Mouse (Mus musculus) liver, embryonic 14 days (tissue): ENCODE data around the gene Arl14ep. TPM values are rescaled to one million over a fixed set of nuclear protein-coding genes. Genes with fewer than 3 reads are reported as not detected.

ENCODE experiments used
- polyA plus RNA-seq: library from polyadenylated mRNA; depleted of rRNA; stranded (reverse); fragments of >200 nt; gene quantifications from 2 replicates; pipeline ENCODE4 v1.2.3, GENCODE M21; 2012; rRNA removed

Arl14ep gene
- 4.9 and 5.1 TPM in 2 replicates for polyA plus RNA-seq

DNA sequence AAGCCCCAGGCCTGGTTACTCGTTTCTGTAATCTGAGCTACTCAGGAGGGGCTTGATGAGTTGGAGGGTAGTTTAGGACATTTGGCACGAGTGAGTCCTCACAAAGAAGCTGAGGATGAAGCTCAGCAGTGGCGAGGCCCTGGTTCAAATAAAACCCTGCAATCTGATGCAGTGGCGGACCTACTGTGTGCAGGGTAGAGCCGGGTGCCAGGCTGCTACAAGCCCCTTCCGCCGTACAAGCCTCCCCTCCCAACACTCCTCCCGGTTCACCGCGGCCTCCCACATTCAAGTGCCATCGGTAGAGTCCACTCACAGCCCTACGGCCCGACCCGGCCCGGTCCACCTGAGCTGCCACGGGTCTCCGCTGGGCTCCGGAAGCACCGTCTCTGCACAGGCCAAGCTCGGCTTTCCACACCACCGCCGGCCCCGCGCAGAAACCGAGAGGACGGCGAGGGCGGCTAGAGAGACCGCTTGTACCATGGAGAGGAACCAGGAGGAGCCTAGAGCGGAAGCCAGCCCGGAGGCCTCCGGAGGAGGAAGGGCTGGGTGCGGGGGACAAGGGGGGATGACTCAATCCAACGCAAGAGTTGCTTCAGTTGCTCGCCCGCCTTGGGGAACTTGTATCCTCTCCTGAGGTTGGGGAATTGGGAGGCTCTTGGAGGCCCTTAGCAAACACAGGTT, at the start of gene Arl14ep:
Arl14ep (minus strand) TSS at position 466 of the 681 bp plus-strand sequence.

Other genes with a start within 250 kb of the Arl14ep start
- gene Fshb, start 85.2 kb upstream of the Arl14ep start, polyA plus RNA-seq, result not detected in 2 replicates